Mouse (Mus musculus) G1E (cell line): ENCODE data around the gene Zmym6.

Experiments used
- CTCF ChIP-seq: IDR thresholded peaks from 2 replicates; pipeline ENCODE4 v1.5.1; 2012; ENCODE audit warnings: low read depth, low read length, inconsistent platforms, mixed read lengths
- TAL1 ChIP-seq: conservative IDR thresholded peaks from 2 replicates; pipeline ENCODE4 v1.6.1; 2012; ENCODE audit warnings: low read depth, low read length, inconsistent platforms, mixed read lengths

DNA sequence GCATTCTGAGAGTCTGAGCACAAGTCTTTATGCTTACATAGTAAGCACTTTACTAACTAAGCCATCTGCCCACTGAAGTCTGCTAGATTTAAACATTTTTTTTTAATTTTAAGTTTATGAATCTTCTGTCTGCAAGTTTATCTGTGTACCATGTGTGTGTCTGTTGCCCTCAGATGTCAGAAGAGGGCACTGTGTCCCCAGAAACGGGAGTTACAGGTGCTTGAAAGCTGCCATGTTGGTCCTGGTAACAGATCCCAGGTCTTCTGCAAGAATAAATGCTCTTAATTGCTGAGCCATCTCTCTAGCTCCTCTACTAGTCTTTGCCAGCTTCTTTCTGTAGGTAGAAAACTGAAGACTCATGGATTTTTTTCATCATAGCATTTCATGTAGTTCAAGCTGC is 2.3 kb upstream of the Zmym6 start:
- TF ChIP-seq CTCF (no peak), TAL1 (no peak)
